Mouse (Mus musculus) small intestine, adult 10 weeks (tissue): ENCODE results near the gene H2al1n. TPM values are rescaled to one million over a fixed set of nuclear protein-coding genes. Genes with fewer than 3 reads are reported as not detected.

Experiments
- polyA plus RNA-seq: library from polyadenylated mRNA; stranded (reverse); fragments of 350-450 nt; fragmentation: Illumina TruSeq; extraction: RNeasy Lipid Tissue Mini Kit (QIAGEN cat#74804); gene quantifications from one replicate; pipeline ENCODE4 v1.2.3, GENCODE M21; 2014; ENCODE audit warnings: low replicate concordance

H2al1n gene
- polyA plus RNA-seq: not detected

DNA sequence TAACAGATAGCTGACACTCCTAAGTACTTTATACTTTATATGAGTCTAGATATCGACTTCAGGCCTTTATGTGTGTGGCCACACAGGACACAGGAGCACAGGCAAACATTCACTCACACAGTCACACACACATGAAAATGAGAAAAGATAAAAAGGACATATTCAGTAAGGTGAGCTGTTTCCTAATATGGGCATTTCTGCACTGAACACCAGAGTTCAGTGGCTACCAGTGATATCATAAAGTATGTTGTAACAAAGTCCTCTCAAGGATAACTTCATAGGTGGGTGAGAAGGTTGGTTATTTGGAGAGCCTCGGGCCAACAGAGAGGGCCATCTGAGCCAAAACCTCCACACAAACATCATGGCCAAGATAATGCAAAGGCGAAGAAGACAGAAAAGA is at the start of gene H2al1n:
TSS of gene H2al1n (plus strand) at position 301 of the 400 bp plus-strand sequence.

